Mouse (Mus musculus) hindbrain, embryonic 15.5 days (tissue): ENCODE data around the gene Smad5. TPM values are rescaled to one million over a fixed set of nuclear protein-coding genes. Genes with fewer than 3 reads are reported as not detected.

Source experiments
- polyA plus RNA-seq: library from polyadenylated mRNA; unstranded; fragments of >200 nt; fragmentation: Nextera tagmentation; extraction: Ambion mirVana; gene quantifications from 2 replicates; pipeline ENCODE4 v1.2.1, GENCODE M21; 2015

Smad5 gene
- polyA plus RNA-seq, 1 experiment from 2014 or later: 20.2 TPM

Other genes starting within 250 kb of the Smad5 start
- not detected in 2 replicates for gene Il9, start 220.8 kb upstream of the Smad5 start, polyA plus RNA-seq
- gene Fbxl21, start 180.5 kb upstream of the Smad5 start, polyA plus RNA-seq: 2.6 and 3.4 TPM in 2 replicates
- gene Lect2, start 154.5 kb upstream of the Smad5 start, polyA plus RNA-seq: 0.18 TPM in 1 of 2 replicates, not detected in the other
- gene Tgfbi, start 93.5 kb upstream of the Smad5 start, polyA plus RNA-seq: 5.6 and 7.7 TPM in 2 replicates
- 2.4 and 3.2 TPM in 2 replicates for gene Gm45623, start 50.8 kb downstream of the Smad5 start, polyA plus RNA-seq
- gene Trpc7, start 193.0 kb downstream of the Smad5 start, polyA plus RNA-seq: 4.1 and 5.6 TPM in 2 replicates